Mouse (Mus musculus): Measurements from ENCODE around the gene Il10rb. TPM values are rescaled to one million over a fixed set of nuclear protein-coding genes. Genes with fewer than 3 reads are reported as not detected.
A peak's percentile ranks its signal among the peaks of the same experiment; 100 is the strongest.

The Il10rb gene
- total RNA-seq, 2 experiments from 2014 or later, result 9.1 to 9.7 TPM

DNA sequence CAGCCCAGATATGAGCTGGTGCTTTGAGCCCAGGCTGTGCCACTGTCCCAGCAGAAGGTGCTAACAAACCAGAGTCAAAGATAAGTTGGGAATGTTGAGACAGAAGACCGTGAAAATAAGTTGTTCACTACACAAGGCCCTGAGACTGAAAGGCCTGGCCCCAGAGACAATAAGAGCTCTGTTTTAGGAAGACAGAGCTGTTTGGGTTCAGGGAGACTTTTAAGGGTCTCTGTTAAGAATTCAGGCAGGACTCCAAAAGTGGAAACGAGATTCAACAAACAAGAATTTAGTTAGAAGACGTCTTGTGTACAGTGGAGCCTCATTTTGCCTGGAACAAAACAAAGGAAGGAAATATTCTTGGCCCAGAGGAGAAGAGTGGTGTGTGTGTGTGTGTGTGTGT is 26.6 kb upstream of the Il10rb start:
- intact Hi-C loops (cut with DNase I), result no loop called here
- DNase-seq (ENCODE audit: low spot score in 2 of 2), result no peak

DNA sequence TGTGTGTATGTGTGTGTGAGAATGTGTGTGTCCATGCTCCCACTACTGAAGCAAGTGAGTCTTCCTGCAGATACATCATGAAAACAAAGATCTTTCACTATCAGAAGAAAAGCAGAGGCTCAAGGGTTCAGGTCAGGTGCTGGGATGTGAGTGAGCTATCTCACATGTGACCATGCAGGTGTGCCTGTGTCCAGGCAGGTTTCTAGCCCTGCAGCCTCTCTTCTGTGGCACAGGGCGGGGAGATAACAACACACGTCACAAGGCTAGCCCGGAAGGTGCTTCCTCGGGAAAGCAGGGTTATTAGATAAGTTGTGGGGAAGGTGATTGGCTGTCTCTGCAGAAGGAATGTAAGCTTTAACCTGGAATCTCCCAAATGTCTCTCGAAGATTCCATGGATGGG is 25.8 kb upstream of the Il10rb start:
- DNase-seq (ENCODE audit: low spot score in 2 of 2), result no peak
- intact Hi-C loops (cut with DNase I), result no loop called here

DNA sequence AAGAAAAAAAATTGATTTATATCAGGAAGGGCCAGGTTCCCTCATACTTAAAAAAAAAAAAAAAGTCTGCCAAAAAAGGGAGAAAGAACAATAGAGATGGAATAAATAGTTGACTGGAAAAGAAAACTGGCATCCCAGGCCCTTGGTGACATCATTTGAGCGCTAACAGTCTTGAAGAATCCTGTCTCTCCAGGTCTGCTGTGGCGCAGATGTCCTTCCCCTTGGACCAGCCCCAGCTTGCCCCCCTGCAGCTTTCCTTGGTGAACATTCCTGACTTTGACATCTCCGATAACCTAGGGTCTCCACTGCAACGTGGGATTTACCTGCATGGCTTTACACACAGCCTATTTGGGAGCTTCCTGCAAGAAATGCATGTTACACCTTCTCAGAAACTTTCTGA is 24.4 kb upstream of the Il10rb start:
- intact Hi-C loops (cut with DNase I), result no loop called here
- no peak for DNase-seq (ENCODE audit: low spot score in 2 of 2)

DNA sequence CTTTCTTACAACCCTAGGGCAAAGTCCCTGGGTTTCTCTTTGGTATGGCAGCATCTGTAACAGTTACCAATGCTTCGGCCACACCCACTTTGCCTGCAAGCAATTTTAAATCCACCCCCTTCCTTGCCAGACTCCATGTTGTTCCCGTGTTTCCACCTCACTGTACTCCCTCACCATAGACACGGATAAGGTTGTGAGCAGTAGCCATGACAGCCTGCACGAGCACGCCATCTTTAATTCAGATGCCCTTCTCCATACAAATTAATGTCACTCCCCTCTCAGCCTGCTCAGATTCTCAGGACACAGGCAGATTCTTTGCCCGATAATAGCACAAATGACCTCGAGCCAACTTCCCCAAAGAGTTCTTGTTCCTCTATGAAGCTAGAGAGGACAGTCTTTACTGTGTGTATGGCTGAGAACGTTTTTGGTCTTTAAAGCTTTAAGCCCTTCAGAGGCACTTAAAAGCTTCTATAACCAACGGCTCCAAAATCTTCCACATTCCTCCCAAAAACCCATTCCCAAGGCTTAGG is 23.6 kb upstream of the Il10rb start:
- intact Hi-C loops (cut with DNase I), result no loop called here
- DNase-seq (ENCODE audit: low spot score in 2 of 2), result no peak

DNA sequence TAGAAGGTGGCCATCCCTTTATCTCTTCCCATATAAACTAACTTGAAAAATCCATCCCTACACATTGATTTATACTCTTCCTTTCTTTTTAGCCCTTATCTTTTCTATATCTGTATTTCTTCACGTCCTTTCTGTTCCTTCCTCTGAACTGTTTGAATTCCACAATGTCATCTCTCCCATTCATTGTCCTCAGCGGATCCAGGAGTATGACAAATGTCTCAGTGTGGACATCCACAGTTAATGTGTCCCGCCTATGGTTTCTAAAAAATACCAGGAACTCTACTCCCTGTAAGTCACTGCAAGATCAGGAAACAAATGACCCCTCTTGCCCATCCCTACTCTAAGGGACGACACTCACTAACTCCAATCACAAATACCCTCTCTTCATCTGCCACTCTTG is 21.7 kb upstream of the Il10rb start:
- intact Hi-C loops (cut with DNase I), result loop anchor here (1.0 kb wide), 1 partner anchor 57 kb away; no protein-coding TSS in a partner anchor

DNA sequence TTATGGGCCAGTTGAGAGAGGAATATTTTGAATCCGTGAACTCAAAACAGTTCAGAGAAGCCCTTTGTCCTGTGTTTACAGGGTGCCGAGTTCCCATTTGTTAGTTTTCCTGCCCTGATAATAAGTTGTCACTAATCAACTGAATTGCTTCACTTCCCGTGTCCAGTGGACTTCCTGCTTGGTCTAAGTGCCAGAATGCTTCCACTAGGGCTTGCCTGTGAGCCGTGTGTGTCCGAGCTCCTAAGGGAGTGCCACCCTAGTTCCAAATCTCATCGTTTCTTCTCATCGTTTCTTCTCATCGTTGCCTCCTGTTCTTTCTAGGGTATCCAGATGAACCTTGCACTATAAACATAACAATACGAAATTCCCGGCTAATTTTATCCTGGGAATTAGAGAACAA is 20.3 kb upstream of the Il10rb start:
- intact Hi-C loops (cut with DNase I), result no loop called here
- no peak for DNase-seq (ENCODE audit: low spot score in 2 of 2)

More for the DNA sequence above, 21.7 kb upstream of the Il10rb start:
- no peak for DNase-seq (ENCODE audit: low spot score in 2 of 2)

DNA sequence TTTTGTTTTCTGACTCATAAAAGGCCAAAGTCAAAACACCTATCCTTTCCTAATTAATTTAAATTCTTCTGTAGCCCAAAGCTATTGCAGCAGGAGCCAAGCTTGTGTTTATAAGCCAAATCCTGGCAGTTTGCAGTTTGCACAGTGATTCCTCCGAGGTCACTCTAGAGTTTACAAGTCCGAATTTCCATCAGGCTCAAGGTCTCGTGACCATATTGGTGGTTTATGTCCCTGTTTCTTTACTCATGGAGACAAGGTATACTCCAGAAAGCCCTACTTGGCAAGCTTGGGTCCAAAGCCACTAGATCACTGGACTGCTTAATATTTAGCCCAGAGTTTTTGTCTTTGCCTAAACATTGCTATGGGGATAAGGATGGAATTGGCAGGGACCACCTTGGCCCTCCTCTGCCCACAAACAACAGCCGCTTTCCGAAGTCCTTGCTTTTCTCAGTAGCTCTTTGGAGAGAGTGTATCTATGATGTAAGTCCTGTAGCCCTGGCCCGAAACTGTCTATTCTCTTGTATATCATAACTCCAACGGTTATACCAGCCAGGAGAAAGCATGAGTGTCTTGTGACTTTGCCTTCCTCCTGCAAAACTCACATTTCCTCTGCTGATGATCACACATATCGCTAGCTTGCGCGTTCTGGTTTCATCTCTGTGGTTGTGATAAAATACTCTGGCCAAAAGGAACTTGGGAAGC is 19.4 kb upstream of the Il10rb start:
- intact Hi-C loops (cut with DNase I), result no loop called here
- DNase-seq (ENCODE audit: low spot score in 2 of 2), result no peak

DNA sequence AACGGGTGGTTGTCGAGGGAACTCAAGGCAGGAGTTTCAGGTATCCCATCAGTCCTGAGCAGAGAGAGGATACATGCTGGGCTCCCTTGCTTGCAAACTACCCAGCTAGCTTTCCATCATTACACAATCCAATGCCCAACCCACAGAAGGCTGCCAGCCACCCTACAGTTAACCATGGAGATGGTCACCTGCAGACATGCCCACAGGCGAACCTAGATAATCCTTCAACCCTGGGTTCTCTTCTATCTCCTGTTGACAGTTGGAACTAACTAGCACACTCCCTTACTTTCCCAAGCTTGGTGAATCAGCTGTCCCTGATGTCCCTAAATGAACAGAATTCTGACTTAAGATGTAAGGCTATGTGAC is 18.9 kb upstream of the Il10rb start:
- intact Hi-C loops (cut with DNase I), result no loop called here
- no peak for DNase-seq (ENCODE audit: low spot score in 2 of 2)

DNA sequence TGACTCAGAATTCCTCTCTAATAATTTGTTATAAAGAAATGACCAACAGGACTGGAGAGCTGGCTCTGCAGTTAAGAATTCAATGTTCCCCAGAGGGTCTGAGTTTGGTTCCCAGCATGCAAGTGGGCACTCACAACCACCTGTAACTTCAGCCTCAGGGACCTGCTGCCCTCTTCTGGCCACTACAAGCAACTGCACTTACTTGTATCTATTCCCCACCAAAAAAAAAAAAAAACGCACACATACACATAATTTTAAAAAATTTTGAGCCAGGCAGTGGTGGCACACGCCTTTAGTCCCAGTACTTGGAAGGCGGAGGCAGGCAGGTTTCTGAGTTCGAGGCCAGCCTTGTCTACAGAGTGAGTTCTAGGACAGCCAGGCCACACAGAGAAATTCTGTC is 15.9 kb upstream of the Il10rb start:
- DNase-seq (ENCODE audit: low spot score in 2 of 2), result no peak
- intact Hi-C loops (cut with DNase I), result no loop called here

DNA sequence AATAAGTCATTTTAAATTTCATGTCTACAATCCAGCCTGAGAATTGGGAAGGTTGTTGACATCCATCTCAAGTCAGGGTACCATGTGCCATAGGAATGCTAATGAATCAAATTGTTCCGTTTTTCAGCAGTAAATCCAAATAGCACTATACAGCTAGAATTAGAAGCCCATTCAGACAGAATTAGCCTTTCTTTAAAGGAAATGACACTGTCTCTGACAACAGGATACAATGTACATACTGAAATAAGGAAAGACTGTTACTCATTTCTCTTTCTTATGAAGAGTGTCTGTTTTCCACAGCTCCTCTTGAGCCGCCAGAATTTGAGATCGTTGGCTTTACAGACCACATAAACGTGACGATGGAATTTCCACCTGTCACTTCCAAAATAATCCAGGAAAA is 14.5 kb upstream of the Il10rb start, which contains the start of gene Gm21970:
TSS of gene Gm21970 (plus strand) at position 301 of the 400 bp plus-strand sequence.
- intact Hi-C loops (cut with DNase I), result no loop called here
- no peak for DNase-seq (ENCODE audit: low spot score in 2 of 2)

DNA sequence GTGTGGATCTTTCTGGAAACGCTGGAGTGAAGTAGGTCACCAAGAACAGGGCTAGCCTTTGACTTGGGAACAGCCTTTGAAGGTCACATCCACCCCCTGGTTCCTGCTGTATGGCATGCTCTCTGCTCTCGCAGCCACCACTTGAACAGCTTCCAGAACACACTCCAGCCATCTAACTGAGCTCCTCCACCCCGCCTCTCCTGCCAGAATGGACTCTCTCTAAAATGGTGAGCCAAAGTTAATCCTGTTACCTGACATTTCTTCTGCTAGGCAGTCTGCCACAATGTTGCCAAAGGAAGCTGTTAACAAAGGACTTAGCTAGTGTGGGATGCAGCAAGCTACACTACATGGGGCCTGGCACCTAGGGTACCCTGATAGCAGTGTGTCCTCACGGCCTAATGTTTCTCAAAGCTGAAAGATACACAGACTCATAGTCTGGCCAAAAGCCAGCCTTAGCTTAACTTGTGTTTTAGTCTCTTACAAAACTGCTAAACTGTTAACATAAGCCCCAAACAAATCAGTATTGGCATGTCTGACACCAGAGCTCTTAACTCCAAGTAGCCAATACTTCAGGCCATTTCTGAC is 11.0 kb upstream of the Il10rb start:
- no peak for DNase-seq (ENCODE audit: low spot score in 2 of 2)
- intact Hi-C loops (cut with DNase I), result no loop called here

DNA sequence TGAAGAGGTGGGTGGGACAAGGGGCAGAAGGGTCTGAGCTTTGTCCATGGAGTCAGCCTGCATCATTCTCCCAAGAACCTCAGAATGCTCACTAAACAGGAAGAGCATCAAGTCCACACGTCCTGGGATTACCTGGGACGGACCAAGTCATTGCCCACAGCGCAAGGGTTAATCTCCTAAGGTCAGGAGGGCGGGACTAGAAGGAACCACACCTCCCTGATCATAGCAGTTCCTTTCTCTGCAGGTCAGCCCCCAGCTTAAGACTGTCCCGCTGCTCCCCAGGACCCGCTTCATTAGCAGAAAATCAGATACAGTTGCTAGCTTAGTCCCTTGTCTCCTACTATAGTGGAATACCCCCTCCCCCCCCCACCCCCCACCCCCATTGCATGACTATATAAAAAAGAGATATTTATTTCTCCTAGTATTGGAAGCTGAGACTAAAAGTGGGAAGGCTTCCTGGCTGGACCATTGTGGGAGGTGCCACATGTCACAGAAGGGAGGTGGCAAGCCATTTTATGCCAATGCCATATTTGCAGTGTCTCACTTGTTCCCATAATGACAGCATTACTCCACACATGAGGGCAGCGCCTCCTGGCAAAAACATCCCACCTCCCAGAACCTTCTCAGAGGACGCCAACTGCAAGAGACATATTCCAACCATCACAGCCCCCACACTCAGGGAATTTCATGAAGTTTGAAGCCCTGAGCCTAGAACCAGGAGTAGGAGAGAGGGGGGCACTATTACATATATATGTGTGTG is 10.2 kb upstream of the Il10rb start:
- DNase-seq (ENCODE audit: low spot score in 2 of 2), result peak in 1 of 2 experiments; percentile 51
- intact Hi-C loops (cut with DNase I), result no loop called here

DNA sequence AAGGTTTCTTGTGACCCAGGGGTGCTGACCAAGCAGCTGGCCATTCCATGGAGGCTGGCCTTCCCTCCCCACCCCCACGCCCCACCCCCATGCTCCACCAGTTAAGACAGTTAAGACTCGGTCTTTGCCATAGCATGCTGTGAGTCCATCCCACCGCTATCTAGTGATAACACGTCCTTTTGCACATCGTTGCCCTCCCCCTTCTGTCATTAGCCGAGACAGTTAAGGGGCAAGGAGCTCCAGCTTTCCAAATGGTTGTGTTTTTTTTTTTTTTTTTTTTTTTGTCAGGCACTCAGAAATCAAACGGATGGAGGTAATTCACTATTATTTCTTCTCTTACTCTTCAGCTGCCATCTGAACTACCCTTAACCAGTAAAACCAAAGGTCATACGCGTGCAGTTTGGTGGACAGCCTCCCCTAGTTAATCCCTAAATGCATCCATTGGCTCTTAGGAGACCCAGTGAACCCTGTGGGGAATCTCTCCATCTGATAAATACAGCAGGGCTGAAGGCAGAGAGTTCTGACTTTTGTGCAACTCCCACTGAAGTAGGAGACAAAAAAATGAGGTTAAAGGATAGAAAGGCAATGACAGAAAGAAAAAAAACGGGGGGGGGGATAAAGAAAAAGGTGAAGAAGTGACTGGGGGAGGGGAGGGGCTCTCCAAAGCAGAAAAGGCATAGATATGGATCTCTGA is 9.0 kb upstream of the Il10rb start:
- intact Hi-C loops (cut with DNase I), result no loop called here
- DNase-seq (ENCODE audit: low spot score in 2 of 2), result no peak

DNA sequence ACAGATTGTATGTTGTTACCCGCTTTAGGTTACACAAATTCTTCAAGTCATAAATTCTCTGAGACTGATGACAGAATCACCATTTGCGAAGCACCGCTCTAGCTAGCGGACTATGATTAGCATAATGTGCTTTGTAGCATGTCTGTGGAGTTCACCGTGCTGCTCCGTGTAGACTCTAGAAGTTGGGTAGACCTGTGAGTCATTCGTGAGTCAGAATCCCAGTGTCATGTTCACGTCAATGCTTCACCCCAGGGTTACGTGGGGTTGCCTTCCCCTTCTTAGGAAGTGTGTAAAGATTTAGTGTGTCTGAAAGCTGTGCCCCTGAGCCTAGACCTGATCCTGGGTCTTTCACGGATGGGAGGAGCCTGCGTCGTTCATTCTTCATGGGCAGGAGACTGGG is 7.9 kb upstream of the Il10rb start:
- intact Hi-C loops (cut with DNase I), result no loop called here
- DNase-seq (ENCODE audit: low spot score in 2 of 2), result no peak

DNA sequence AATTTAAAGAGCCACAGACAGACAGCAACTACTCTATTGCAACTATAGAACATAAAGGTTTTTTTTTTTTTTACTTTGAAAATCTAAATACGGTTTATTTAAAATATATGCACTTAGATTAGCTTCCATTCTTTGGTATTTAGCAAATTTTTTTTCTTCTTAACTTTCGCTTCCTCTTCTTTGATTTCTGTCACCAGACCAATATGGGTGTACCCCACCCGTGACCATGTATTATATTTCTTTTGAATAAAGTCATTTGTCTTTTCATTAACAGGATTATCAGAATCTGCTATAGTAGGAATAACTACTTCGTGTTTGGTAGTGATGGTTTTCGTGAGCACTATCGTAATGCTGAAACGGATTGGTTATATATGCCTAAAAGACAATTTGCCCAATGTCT is 7.0 kb upstream of the Il10rb start:
- no peak for DNase-seq (ENCODE audit: low spot score in 2 of 2)
- intact Hi-C loops (cut with DNase I), result no loop called here

DNA sequence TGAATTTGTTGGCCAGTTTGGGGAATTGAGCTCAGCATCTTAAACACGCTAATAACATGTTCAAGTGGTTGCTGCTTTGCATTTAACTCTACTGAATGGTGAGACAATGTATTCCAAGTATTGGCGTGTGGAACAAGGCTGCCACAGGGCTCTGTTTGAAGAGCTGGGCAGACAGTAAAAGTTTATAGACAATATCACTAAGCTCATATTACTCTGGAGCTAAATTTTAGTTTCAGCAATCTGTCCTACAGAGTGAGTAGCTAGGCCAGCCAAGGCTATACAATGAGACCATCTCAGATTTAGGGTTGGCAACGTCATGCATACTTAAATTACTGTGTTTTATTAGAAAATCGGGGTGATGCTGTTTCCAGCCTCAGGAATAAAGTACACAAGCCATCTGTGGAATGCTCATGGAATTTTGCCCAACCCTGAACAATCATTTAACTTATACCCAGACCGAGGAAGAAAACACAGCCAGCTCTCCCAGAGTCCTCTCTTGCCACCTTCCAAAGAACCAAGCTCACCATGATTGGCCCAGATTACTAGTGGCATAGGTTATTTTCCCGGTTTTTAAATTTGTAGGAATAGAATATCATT is 4.3 kb upstream of the Il10rb start:
- intact Hi-C loops (cut with DNase I), result no loop called here
- no peak for DNase-seq (ENCODE audit: low spot score in 2 of 2)

DNA sequence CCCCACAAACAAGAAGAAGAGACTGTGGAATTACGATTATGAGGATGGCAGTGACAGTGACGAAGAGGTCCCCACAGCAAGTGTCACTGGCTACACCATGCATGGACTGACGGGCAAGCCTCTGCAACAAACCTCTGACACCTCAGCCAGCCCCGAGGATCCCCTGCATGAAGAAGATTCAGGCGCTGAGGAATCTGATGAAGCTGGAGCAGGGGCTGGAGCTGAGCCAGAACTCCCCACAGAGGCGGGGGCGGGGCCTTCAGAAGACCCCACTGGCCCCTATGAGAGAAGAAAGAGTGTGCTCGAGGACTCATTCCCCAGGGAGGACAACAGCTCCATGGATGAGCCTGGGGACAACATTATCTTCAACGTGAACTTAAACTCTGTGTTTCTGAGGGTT is 2.2 kb upstream of the Il10rb start:
- intact Hi-C loops (cut with DNase I), result no loop called here
- DNase-seq (ENCODE audit: low spot score in 2 of 2), result no peak

DNA sequence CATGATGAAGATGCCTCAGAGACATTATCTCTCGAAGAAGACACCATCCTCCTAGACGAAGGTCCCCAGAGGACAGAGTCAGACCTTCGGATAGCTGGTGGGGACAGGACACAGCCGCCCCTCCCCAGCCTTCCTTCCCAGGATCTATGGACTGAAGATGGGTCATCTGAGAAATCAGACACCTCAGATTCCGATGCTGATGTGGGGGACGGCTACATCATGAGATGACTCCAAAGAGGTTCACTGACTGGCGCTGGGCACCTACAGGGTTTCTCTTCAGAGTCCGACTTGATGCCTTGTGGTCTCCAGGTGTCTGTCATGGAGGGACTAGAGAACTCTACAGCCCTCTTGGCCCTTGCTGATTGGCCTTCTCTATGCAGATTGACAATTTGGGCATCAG is 1.8 kb upstream of the Il10rb start:
- no peak for DNase-seq (ENCODE audit: low spot score in 2 of 2)
- intact Hi-C loops (cut with DNase I), result no loop called here

DNA sequence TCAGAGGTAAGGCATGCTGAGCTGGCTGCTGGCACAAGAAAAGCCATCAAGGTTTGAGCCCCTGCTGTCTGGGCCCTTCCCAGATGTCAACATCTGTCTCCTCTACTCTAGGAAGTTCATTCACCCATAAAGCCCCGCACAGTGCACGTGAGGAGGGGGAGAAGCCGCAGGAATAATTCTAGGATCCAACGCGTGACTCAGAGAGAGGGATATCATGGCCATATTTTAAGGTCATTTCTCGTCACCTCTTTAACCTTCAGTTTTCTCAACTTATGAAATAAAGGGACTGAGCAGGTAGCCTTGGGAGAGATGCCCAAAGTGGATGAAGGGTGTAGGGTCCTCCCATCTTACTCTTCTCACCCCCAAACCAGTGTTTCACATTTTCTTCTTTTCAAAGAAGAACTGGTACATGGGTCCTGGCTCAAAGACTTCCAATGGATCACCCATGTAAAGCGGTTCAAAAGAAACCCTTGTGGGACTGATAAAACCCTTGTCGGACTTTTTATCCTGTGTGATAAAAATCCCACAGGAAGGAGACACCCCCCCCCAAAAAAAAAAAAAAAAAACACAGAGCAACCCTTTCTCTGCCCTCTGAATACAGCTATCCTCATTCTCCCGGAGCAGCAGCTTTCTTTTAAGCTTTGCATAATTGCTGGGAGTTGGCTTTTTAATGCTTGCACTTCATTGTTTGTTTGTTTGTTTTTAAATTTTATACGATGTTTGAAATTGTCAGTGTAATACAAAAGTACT is 961 bp upstream of the Il10rb start:
- intact Hi-C loops (cut with DNase I), result loop anchor here (5.0 kb wide), 1 partner anchor 787 kb away; no protein-coding TSS in a partner anchor
- DNase-seq (ENCODE audit: low spot score in 2 of 2), result no peak

Measured in left cerebral cortex, postnatal 25 days (tissue).